Mouse (Mus musculus): ENCODE measurements around the gene Rtl8a.
"Not testable (repeated sequence)": the region's sequence is repeated elsewhere in the genome, so short reads cannot be mapped to it uniquely, and the experiment has no call there.

The Rtl8a gene

DNA sequence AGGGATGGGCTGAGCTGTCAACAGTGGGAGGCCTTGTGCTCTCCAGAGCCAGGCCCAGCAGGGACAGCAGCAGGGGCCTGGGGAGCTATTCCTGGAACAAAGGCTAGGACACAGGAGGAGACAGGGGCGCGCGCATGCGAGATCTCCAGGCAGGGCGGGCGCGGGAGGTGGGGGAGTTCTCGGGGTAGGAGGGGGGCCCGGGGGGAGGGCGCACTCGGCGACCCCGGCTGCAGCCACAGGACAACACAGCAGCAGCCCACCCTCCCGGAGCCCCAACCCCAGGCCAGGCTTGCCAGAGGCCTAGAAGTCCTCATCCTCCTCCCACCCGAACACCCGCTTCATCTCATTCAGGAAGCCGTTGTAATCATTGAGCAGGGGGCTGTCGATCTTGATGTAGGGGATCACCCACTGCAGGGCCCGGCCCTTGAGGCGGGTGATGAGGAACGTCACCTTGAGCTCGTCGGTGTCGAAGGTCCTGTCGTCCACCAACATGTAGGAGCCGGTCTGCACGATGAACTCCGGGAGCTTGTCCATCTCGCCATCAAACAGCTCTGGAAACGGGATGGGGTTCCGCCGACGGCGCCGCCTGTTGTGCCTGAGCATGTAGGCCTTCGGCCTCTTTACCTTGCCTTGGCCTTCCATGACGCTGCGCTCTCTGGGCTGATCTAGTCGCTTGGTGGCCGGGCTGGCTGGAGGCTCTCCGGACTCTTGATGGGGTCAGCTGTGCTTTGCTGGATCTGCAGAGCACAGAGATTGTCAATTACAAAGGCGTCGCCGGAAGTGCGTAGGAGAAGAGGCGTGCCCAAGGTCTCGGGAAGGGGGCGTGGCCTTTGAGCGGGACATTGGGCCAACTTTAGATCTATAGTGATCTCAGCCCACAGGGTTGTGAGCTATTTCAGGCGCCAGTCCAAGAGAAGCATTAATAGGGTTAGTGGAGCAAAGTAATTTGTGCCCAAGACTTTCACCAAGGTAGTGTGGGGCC lies at the start of gene Rtl8a:
Gene Rtl8a, minus strand, starts transcription at position 703 of the 982 bp plus-strand sequence.
- DNase-seq (ENCODE audit: low spot score): peak; percentile 82

- DNase-seq (ENCODE audit: low spot score): no peak
These were observed 49.7 kb upstream of the Rtl8a start for GRCm38 (mm10) chrX:53693141-53693540.

GRCm38 (mm10) chrX:53692065-53692464 lies 48.6 kb upstream of the Rtl8a start:
- DNase-seq (ENCODE audit: low spot score): no peak

DNA sequence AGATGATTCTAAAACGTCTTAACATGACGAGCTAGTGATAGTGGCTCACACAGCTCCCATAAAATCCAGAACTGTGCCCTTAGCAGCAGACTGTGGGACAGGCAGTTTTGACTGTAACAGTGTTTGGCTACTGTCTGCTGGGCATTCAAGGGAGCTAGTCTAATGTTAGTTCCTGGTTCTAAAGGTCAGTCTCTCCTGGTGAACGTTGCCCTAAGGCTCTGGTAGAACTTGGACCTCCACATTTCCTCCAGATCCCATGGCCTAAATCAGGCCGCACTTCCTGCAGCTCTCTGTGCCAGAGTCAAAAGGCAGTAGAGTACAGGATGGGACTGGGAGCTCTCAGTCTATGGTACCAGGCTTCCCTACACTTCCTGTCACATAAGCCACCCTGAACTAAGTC lies 41.2 kb upstream of the Rtl8a start:
- DNase-seq (ENCODE audit: low spot score): not testable (repeated sequence)

DNA sequence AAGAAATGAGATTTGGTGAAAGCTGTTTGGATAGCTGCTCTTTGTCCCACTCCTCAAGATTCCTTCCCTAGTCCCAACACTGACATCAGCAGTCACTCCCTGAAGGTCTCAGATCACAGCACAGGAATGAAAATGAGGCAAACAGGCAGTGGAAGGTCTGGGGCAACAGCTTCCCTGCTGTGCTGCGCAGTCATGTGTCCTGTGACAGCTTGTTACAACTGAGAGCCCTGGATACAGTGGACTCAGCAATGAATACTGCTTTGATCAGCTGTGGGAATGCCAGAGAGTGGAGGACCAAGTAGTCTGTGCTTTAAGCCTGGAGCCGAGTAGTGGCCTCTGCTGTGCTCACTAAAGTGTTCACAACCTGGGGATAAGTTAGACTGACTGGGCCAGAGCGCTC lies 39.2 kb upstream of the Rtl8a start:
- DNase-seq (ENCODE audit: low spot score): not testable (repeated sequence)

- DNase-seq (ENCODE audit: low spot score): peak; percentile 83
These were observed 33.5 kb upstream of the Rtl8a start for GRCm38 (mm10) chrX:53676943-53677342.

- not testable (repeated sequence) for DNase-seq (ENCODE audit: low spot score)
These were observed 27.2 kb upstream of the Rtl8a start for GRCm38 (mm10) chrX:53670696-53671095.

DNA sequence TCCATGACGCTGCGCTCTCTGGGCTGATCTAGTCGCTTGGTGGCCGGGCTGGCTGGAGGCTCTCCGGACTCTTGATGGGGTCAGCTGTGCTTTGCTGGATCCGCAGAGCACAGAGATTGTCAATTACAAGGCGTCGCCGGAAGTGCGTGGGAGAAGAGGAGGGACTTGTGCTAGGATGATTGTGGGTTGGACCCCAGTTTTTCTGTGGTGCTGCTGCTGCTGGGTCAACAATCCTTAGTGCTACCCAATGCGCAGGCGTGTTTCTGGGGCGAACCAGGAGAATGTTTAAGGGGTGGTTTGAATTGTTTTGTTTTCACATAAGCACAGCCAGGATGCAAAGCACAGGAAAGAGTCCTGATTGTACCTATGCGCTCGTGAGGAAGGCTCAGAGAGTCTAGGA lies 26.8 kb upstream of the Rtl8a start, which contains the start of gene Rtl8b:
Gene Rtl8b, minus strand, starts transcription at position 115 of the 400 bp plus-strand sequence.
- DNase-seq (ENCODE audit: low spot score): peak; percentile 83

GRCm38 (mm10) chrX:53669557-53670270 lies 26.2 kb upstream of the Rtl8a start:
- DNase-seq (ENCODE audit: low spot score): not testable (repeated sequence)

DNA sequence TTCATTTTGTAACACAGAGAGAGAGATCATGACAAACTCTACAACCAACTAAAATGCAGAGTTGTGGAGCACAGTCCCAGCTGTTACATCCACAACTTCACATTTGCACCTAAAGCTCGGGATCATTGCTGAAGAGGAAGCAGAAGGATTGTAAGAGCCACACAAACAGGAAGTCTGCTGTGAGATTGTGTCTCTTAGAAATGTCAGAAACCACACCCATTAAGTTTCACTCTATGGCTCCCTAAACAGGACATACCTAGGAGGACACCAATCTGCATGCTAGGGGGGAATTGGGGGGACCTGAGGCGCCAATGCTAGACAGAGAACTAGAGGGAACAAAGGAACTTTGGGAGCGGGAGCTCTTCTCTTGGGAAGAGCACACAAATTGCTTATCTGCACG lies 9.4 kb upstream of the Rtl8a start:
- DNase-seq (ENCODE audit: low spot score): not testable (repeated sequence)

DNA sequence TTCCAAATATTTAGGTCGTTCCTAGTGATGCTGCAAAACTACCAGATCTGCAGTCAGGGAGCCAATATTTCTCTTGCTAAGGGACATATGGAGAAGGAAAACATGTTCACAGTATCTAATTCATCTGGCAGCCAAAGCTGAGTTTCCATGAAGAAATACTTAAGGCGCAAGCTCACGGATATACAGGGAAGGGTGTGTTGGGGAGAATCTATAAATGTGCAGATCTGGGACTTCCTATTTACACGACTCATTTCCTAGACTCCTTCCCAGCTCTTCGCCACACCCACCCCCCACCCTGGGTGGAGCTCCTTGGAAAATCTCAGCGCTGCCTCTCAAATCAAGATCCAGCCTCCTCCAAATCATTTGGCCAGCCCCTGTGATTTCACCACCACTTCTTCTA lies 2.4 kb upstream of the Rtl8a start:
- DNase-seq (ENCODE audit: low spot score): no peak

DNA sequence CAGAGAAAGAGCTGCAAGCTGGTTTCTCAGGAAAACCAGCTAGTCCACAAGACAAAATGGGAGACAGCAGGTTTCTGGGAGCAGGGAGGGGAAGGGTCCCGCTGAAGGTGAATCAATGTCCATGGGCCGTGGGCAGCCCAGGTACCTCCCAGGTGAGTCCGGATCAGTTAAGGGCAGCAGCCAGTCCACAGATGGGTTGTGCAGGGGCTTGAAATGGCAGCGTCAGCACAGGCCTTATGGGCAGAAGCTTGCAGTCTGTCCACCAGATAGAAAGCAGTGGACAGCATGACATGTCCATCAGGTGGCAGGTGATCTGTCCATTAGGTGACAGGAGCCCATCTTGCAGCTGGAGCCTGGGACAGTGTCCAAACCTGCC lies 890 bp downstream of the Rtl8a start:
- DNase-seq (ENCODE audit: low spot score): not testable (repeated sequence)

DNA sequence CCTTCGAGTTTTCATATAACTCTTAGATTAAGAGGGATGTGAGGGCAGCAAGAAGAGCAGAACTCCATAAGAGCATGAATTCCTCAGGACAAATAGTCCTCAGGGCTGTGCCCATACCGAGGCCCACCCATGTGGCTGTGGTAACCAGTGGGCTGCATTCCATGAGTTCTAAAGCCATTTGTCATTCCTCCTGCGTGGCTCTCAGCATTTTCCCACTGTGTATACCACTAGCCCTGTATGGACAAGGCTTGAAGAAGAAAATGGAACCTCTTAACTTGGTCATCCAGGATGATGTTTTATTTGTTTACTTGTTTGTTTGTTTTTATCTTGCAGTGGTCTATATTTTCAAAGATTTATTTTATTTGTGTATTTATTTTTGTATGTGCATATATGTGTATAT lies 5.4 kb downstream of the Rtl8a start:
- not testable (repeated sequence) for DNase-seq (ENCODE audit: low spot score)

DNA sequence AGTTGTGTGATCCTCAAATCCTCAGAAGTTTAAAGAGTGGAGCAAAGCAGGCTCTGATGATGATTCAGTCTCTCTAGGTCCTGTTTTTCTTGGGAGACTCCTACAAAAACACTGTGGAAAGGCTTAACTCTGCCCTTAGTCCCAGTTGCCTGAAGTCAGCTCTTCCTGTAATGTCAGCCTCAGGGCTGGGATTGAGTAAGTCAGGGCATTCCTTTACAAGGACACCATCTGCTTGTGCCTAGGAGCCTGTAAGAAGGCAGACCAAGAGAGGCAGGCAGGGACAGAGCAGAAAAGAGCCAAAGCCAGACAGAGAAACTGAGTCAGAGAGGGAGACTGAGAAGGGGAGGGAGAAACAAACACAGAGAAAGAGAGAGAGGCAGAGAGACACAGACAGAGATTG lies 32.1 kb downstream of the Rtl8a start:
- DNase-seq (ENCODE audit: low spot score): not testable (repeated sequence)

GRCm38 (mm10) chrX:53610571-53610970 lies 32.9 kb downstream of the Rtl8a start:
- peak; percentile 84 for DNase-seq (ENCODE audit: low spot score)

- DNase-seq (ENCODE audit: low spot score): not testable (repeated sequence)
These were observed 34.6 kb downstream of the Rtl8a start, which contains the start of gene Gm14597 for GRCm38 (mm10) chrX:53608879-53609278. Gene Gm14597, minus strand, starts transcription at chrX:53608979.

DNA sequence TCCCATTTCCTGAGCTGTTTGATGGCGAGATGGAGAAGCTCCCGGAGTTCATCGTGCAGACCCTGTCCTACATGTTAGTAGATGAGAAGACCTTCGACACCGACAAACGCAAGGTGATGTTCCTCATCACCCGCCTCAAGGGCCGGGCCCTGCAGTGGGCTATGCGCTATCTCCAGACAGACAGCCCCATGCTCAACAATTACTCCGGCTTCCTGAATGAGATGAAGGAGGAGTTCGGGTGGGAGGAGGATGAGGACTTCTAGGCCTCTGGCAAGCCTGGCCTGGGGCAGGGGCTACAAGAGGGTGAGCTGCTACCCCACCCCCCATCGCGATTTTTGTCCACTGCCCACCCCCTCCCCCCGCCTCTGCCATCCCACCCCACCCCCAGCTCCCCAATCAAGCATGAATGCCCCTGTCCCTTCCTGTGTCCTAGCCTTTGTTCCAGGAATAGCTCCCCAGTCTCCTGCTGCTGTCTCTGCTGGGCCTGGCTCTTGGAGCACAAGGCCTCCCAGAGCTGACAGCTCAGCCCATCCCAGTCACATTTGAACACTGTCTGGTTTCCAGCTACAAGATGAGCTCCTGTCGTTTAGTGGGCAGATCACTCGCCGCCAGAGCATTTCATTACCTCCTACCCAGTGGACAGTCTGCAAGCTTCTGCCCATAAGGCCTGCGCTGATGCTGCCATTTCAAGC lies 35.2 kb downstream of the Rtl8a start:
- peak; percentile 6 for DNase-seq (ENCODE audit: low spot score)

- peak; percentile 75 for DNase-seq (ENCODE audit: low spot score)
These were observed 36.0 kb downstream of the Rtl8a start, which contains the start of gene Rtl8c for GRCm38 (mm10) chrX:53607242-53608121. Gene Rtl8c, plus strand, starts transcription at chrX:53608032.

DNA sequence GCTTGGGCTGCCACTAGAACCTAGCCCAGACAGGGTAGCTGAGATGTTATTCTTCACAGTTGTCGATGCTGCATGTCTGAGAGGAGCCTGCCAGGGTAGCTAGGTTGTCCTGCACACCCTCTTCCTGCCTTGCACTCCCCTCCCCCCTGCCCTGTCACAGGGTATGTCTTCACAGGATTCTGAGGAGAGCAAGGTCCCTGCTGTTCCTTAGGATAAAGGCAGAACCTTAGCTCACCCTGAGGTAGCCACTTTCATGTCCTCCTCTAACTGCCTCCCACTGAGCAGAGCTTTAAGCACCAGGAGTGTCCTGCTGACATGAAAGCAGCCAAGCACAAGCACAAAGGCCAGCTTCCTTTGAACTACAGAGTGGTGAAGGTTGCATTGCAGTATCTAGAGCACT lies 37.3 kb downstream of the Rtl8a start:
- DNase-seq (ENCODE audit: low spot score): not testable (repeated sequence)

DNA sequence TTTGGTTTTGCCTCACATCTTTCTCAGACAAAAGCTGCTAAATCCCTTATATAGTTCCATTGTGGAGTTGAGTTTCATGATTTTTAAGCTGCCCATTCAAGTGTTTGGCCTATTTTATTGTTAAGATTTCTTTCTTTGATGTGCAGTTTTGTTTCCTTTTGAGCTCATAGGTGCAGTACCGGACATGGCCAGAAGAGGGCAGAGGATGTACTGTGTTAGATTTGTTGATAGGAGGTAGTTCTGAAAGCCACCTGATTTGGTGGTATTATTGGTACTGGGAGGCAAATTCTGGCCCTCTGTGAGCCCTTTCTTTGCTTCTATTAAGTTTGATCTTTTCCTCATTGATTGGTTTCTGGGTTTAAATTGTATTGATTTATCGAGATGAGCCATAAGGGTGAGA lies 43.5 kb downstream of the Rtl8a start:
- peak; percentile 72 for DNase-seq (ENCODE audit: low spot score)

Measured in layer of hippocampus, adult 11-12 months (tissue).